Mouse (Mus musculus): ENCODE data around the gene Vmn1r169.
"Not testable (repeated sequence)": the region's sequence is repeated elsewhere in the genome, so short reads cannot be mapped to it uniquely, and the experiment has no call there.

Vmn1r169 gene

DNA sequence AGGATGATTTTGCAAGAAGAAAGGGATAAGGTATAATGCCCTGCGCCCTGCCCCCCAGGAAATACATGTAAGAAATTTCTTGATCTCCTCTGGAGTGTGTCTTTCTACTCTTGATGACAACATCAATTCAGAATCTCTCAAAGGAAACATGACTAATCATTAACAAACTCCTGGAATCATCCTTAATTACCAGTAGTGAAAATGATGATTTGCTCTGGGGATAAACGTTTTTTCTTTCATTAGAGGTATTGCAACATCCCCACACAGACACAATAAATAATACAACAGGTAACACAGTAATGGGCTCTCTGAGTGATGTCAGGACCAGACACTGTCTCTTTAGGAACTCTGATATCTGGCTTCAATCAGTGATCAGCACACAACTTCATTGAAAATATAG is at the start of gene Vmn1r169:
TSS of gene Vmn1r169 (plus strand) at position 301 of the 400 bp plus-strand sequence.
- not testable (repeated sequence) for DNase-seq

DNA sequence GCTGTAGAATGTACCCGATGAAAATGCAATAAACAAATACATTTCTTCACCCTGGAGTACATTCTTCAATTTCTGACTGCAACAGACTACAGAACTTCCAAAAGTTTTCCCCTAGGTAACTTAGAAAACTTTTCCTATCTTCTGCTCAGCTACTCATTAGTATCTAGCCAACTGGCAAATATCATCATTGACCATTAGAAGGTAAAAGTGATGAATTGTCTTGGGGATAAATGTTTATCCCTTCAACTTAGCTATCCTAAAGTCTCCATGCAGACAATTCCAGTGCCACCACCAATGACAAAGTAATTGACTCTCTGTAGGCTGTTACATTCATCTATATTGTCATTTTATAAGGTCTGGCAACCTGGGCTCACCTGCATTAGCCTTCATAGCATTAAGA is 35.9 kb upstream of the Vmn1r169 start, which contains the start of gene Vmn1r168:
TSS of gene Vmn1r168 (plus strand) at position 301 of the 400 bp plus-strand sequence.
- not testable (repeated sequence) for DNase-seq

DNA sequence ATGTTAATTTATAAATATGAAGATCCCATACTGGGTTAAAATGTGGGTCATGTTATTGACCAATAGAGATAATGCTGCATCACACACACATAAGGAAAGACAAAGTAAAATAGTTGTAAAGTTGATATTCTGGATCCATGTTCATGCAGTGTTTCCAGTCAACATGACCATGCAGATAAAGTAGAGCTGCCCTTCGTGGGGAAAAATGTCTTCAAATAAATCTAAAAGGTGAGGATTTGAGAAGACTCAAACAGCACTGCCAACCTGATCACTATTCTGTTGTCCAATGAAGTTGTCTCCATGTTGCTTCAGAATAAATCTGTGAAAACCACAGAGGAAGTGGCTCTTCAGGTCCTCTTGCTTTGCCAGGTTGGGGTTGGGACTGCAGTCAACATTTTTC is 30.5 kb downstream of the Vmn1r169 start, which contains the start of gene Vmn1r170:
TSS of gene Vmn1r170 (plus strand) at position 301 of the 400 bp plus-strand sequence.
- not testable (repeated sequence) for DNase-seq
